Mouse (Mus musculus): Measurements from ENCODE around the gene Gemin4. TPM values are rescaled to one million over a fixed set of nuclear protein-coding genes. Genes with fewer than 3 reads are reported as not detected.

Gemin4 gene
- total RNA-seq, 2 experiments from 2014 or later: 2.1 to 2.9 TPM

GRCm38 (mm10) chr11:76166657-76167056 is 50.8 kb downstream of the Gemin4 start:
- no peak for ATAC-seq (ENCODE audit: poor library complexity, severe bottlenecking)

Other genes starting within 250 kb of the Gemin4 start
- gene 1700016K19Rik, start 217.8 kb downstream of the Gemin4 start, total RNA-seq (2015): not detected in 2 replicates
- not detected in 2 replicates for gene 1700016K19Rik, start 217.8 kb downstream of the Gemin4 start, total RNA-seq (2017)
- 34.6 and 37.5 TPM in 2 replicates for gene Rflnb, start 189.9 kb downstream of the Gemin4 start, total RNA-seq (2015)
- 45.7 and 54.6 TPM in 2 replicates for gene Rflnb, start 189.9 kb downstream of the Gemin4 start, total RNA-seq (2017)
- 22.2 and 30.5 TPM in 2 replicates for gene Vps53, start 38.0 kb downstream of the Gemin4 start, total RNA-seq (2015)
- gene Vps53, start 38.0 kb downstream of the Gemin4 start, total RNA-seq (2017): 31.5 and 32.8 TPM in 2 replicates
- 2.1 and 2.4 TPM in 2 replicates for gene Fam57a, start 38.0 kb downstream of the Gemin4 start, total RNA-seq (2015)
- gene Fam57a, start 38.0 kb downstream of the Gemin4 start, total RNA-seq (2017): 1.8 and 1.9 TPM in 2 replicates
- not detected in 2 replicates for gene Dbil5, start 56 bp downstream of the Gemin4 start, total RNA-seq (2015)
- not detected in 2 replicates for gene Dbil5, start 56 bp downstream of the Gemin4 start, total RNA-seq (2017)
- 4.5 and 5.9 TPM in 2 replicates for gene Mrm3, start 26.1 kb upstream of the Gemin4 start, total RNA-seq (2015)
- 7.5 and 8.6 TPM in 2 replicates for gene Mrm3, start 26.1 kb upstream of the Gemin4 start, total RNA-seq (2017)
- gene Glod4, start 26.1 kb upstream of the Gemin4 start, total RNA-seq (2015): 41.2 and 63.4 TPM in 2 replicates
- gene Glod4, start 26.1 kb upstream of the Gemin4 start, total RNA-seq (2017): 89.6 and 159 TPM in 2 replicates
- gene Nxn, start 181.5 kb upstream of the Gemin4 start, total RNA-seq (2015): 9.4 and 15.1 TPM in 2 replicates
- gene Nxn, start 181.5 kb upstream of the Gemin4 start, total RNA-seq (2017): 8.7 and 12.3 TPM in 2 replicates
- 10.5 and 11.0 TPM in 2 replicates for gene Timm22, start 189.3 kb upstream of the Gemin4 start, total RNA-seq (2015)
- 6.5 and 10.3 TPM in 2 replicates for gene Timm22, start 189.3 kb upstream of the Gemin4 start, total RNA-seq (2017)